Mouse (Mus musculus) megakaryocyte, embryonic 14.5 days (primary cell): ENCODE data around the gene Rad51b.

ENCODE experiments used
- FLI1 ChIP-seq: IDR thresholded peaks from 2 replicates; pipeline ENCODE4 v1.6.1; 2012; ENCODE audit warnings: low read length, inconsistent platforms, mixed read lengths
- GATA1 ChIP-seq: IDR thresholded peaks from 3 replicates; pipeline ENCODE4 v1.6.1; 2012; ENCODE audit warnings: mixed read lengths, low read length, inconsistent platforms, borderline replicate concordance

GRCm38 (mm10) chr12:79442126-79442525 is 145.0 kb downstream of the Rad51b start:
- TF ChIP-seq GATA1 (no peak), FLI1 (no peak)
